Comparison of ENCODE assay signal across 28 mouse cellular contexts in the genomic region with DNA sequence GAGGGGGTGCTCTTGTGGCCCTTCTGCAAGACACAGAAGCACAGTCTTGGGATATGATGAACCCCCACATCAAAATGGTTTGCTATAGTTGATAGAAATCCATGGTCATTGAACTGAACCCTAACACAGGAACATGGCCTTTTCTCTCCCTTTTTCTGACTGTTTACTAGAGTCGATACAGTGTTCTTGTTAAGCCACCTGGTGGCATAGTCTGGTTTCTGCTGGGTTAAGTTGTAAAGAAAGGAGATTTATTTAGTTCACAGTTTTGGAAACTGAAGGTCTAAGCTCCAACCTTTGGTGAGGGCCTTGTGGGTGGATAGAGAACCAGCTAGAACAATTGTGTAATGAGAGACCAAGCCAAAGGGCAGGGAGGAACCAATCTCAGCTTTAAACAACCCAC. TPM values are rescaled to one million over a fixed set of nuclear protein-coding genes. Genes with fewer than 3 reads are reported as not detected.
A peak's percentile ranks its signal among the peaks of the same experiment; 100 is the strongest.
DNase-seq lines count a peak whose midpoint lies in the region; ATAC-seq and TF ChIP-seq lines count a peak whose summit lies in the region.
"Had no signal": no experiment of that assay in that cellular context is flagged by ENCODE, and none has a peak within 500 bp of the region (broad histone marks: within the 10 kb centered on the region; RNA-seq: fewer than 3 reads in every experiment).

No protein-coding gene starts in this region.

- H3K36me3 ChIP-seq in intestine, postnatal 0 days (ENCODE audit: control insufficient read depth, insufficient read depth), result no peaks in the 10 kb centered on the region
- H3K36me3 ChIP-seq in intestine, embryonic 16.5 days (ENCODE audit: control insufficient read depth, insufficient read depth, low read length), result no peaks in the 10 kb centered on the region
- no peaks in the 10 kb centered on the region for H3K36me3 ChIP-seq in midbrain, embryonic 14.5 days (ENCODE audit: control insufficient read depth, insufficient read depth, low read length)
- H3K36me3 ChIP-seq in midbrain, embryonic 10.5 days, result no peaks in the 10 kb centered on the region
- H3K36me3 ChIP-seq in stomach, postnatal 0 days (ENCODE audit: control insufficient read depth, insufficient read depth, low read length), result no peaks in the 10 kb centered on the region
- H3K36me3 ChIP-seq in kidney, embryonic 15.5 days, result no peaks in the 10 kb centered on the region
- H3K36me3 ChIP-seq: embryonic facial prominence, embryonic 12.5 days; forebrain, embryonic 12.5 days; heart, embryonic 15.5 days; limb, embryonic 13.5 days; liver, embryonic 15.5 days had no signal

- H3K4me3 ChIP-seq in intestine, postnatal 0 days (ENCODE audit: low read depth, low read length), result no peak overlapping the region
- H3K4me3 ChIP-seq in intestine, embryonic 16.5 days (ENCODE audit: low read length), result no peak overlapping the region
- no peak overlapping the region for H3K4me3 ChIP-seq in midbrain, embryonic 14.5 days (replicated peaks; ENCODE audit: low read depth, low read length)
- no peak overlapping the region for H3K4me3 ChIP-seq in midbrain, embryonic 10.5 days
- H3K4me3 ChIP-seq in stomach, postnatal 0 days (ENCODE audit: low read depth, low read length), result no peak overlapping the region
- H3K4me3 ChIP-seq in kidney, embryonic 15.5 days (replicated peaks), result no peak overlapping the region
- H3K4me3 ChIP-seq: embryonic facial prominence, embryonic 12.5 days; forebrain, embryonic 12.5 days; heart, embryonic 15.5 days; limb, embryonic 13.5 days; liver, embryonic 15.5 days had no signal

- H3K4me2 ChIP-seq in intestine, postnatal 0 days (replicated peaks; ENCODE audit: low read depth), result no peak overlapping the region
- H3K4me2 ChIP-seq in intestine, embryonic 16.5 days (ENCODE audit: low read depth, low read length), result no peak overlapping the region
- H3K4me2 ChIP-seq in midbrain, embryonic 14.5 days (ENCODE audit: low read length), result no peak overlapping the region
- H3K4me2 ChIP-seq in stomach, postnatal 0 days (replicated peaks; ENCODE audit: low read depth), result no peak overlapping the region
- H3K4me2 ChIP-seq in kidney, embryonic 15.5 days, result no peak overlapping the region
- H3K4me2 ChIP-seq: embryonic facial prominence, embryonic 12.5 days; forebrain, embryonic 12.5 days; heart, embryonic 15.5 days; limb, embryonic 13.5 days; liver, embryonic 15.5 days; midbrain, embryonic 11.5 days had no signal

- WGBS in intestine, postnatal 0 days, result 58% methylated on average over 1 of the region's 1 CpGs
- WGBS in intestine, embryonic 16.5 days, result 68% methylated on average over 1 of the region's 1 CpGs
- 80% methylated on average over 1 of the region's 1 CpGs for WGBS in midbrain, embryonic 14.5 days
- 88% methylated on average over 1 of the region's 1 CpGs for WGBS in midbrain, embryonic 10.5 days
- WGBS in stomach, postnatal 0 days, result 64% methylated on average over 1 of the region's 1 CpGs
- 74% methylated on average over 1 of the region's 1 CpGs for WGBS in kidney, embryonic 15.5 days

- ATAC-seq in intestine, postnatal 0 days, result no peak
- no peak for ATAC-seq in intestine, embryonic 16.5 days
- ATAC-seq in midbrain, embryonic 14.5 days (ENCODE audit: low FRiP score, low TSS enrichment), result no peak
- no peak for ATAC-seq in stomach, postnatal 0 days (ENCODE audit: low FRiP score, low TSS enrichment)
- ATAC-seq in kidney, embryonic 15.5 days (replicated peaks; ENCODE audit: low FRiP score), result no peak
- ATAC-seq: hindbrain, embryonic 16.5 days had no signal

- no peaks in the 10 kb centered on the region for H3K4me1 ChIP-seq in intestine, postnatal 0 days (replicated peaks; ENCODE audit: control insufficient read depth, insufficient read depth, low read length)
- peaks cover 7% of the 10 kb centered on the region for H3K4me1 ChIP-seq in intestine, embryonic 16.5 days (ENCODE audit: control insufficient read depth, insufficient read depth, low read length)
- H3K4me1 ChIP-seq in midbrain, embryonic 14.5 days (ENCODE audit: control insufficient read depth, insufficient read depth, low read length), result 0 out of 2 replicates have a peak, but pooled peaks cover 6% of the 10 kb centered on the region
- peaks cover 20% of the 10 kb centered on the region for H3K4me1 ChIP-seq in midbrain, embryonic 10.5 days
- no peaks in the 10 kb centered on the region for H3K4me1 ChIP-seq in stomach, postnatal 0 days (replicated peaks; ENCODE audit: control insufficient read depth, insufficient read depth)
- H3K4me1 ChIP-seq in kidney, embryonic 15.5 days, result peaks cover 12% of the 10 kb centered on the region

- peak; percentile 11 for DNase-seq in midbrain, embryonic 14.5 days
- DNase-seq in midbrain, embryonic 10.5 days (ENCODE audit: low spot score), result no peak
- peak; percentile 48 for DNase-seq in NIH3T3 (ENCODE audit: low read depth)
- DNase-seq in stomach, postnatal 0 days (ENCODE audit: low spot score), result no peak
- DNase-seq: adrenal gland, adult 8-10 months; cerebellum, adult 11-12 months; cerebellum, postnatal 14 days; gastrocnemius, postnatal 14 days; heart, adult 18-20 months; heart, postnatal 4 days; kidney, adult 18-20 months; kidney, postnatal 14 days; thymus, adult 2 months; thymus, postnatal 4 days had no signal

- TF ChIP-seq EP300 in stomach, postnatal 0 days (optimal IDR thresholded peaks at IDR 0.05), result no peak

- H3K9ac ChIP-seq in intestine, postnatal 0 days (ENCODE audit: low read depth, low read length), result no peak overlapping the region
- H3K9ac ChIP-seq in intestine, embryonic 16.5 days (ENCODE audit: low read depth, low read length), result no peak overlapping the region
- H3K9ac ChIP-seq in midbrain, embryonic 14.5 days (replicated peaks; ENCODE audit: low read length), result no peak overlapping the region
- H3K9ac ChIP-seq in stomach, postnatal 0 days (ENCODE audit: low read length), result no peak overlapping the region
- no peak overlapping the region for H3K9ac ChIP-seq in kidney, embryonic 15.5 days
- H3K9ac ChIP-seq: embryonic facial prominence, embryonic 12.5 days; forebrain, embryonic 12.5 days; heart, embryonic 15.5 days; limb, embryonic 13.5 days; liver, embryonic 15.5 days had no signal

- H3K27me3 ChIP-seq in intestine, postnatal 0 days (replicated peaks; ENCODE audit: control insufficient read depth, insufficient read depth, low read length), result peaks cover 15% of the 10 kb centered on the region
- H3K27me3 ChIP-seq in intestine, embryonic 16.5 days (replicated peaks; ENCODE audit: control insufficient read depth, insufficient read depth, low read length), result 0 out of 2 replicates have a peak, but pooled peaks cover 10% of the 10 kb centered on the region
- peaks cover 13% of the 10 kb centered on the region; the same call in 1 of the 2 replicates for H3K27me3 ChIP-seq in midbrain, embryonic 14.5 days (ENCODE audit: control insufficient read depth, insufficient read depth, low read length)
- peaks cover 46% of the 10 kb centered on the region for H3K27me3 ChIP-seq in midbrain, embryonic 10.5 days (ENCODE audit: low read depth, poor library complexity, severe bottlenecking)
- no peaks in the 10 kb centered on the region for H3K27me3 ChIP-seq in stomach, postnatal 0 days (ENCODE audit: control insufficient read depth, insufficient read depth, low read length)
- H3K27me3 ChIP-seq in kidney, embryonic 15.5 days, result peaks cover 27% of the 10 kb centered on the region

- TF ChIP-seq CTCF in intestine, postnatal 0 days (IDR thresholded peaks at IDR 0.05; ENCODE audit: low read depth), result peak; percentile 52
- peak; percentile 60 for TF ChIP-seq CTCF in stomach, postnatal 0 days (IDR thresholded peaks at IDR 0.05; ENCODE audit: low read depth)

- H3K27ac ChIP-seq in intestine, postnatal 0 days (ENCODE audit: low read depth, low read length), result no peak overlapping the region
- no peak overlapping the region for H3K27ac ChIP-seq in intestine, embryonic 16.5 days (ENCODE audit: low read length)
- no peak overlapping the region for H3K27ac ChIP-seq in midbrain, embryonic 14.5 days (replicated peaks; ENCODE audit: low read depth, low read length)
- no peak overlapping the region for H3K27ac ChIP-seq in midbrain, embryonic 10.5 days (replicated peaks)
- H3K27ac ChIP-seq in stomach, postnatal 0 days (replicated peaks), result no peak overlapping the region
- no peak overlapping the region for H3K27ac ChIP-seq in kidney, embryonic 15.5 days
- H3K27ac ChIP-seq: embryonic facial prominence, embryonic 12.5 days; forebrain, embryonic 12.5 days; heart, embryonic 15.5 days; limb, embryonic 13.5 days; liver, embryonic 15.5 days had no signal

- H3K9me3 ChIP-seq in intestine, postnatal 0 days (ENCODE audit: control insufficient read depth), result no peaks in the 10 kb centered on the region
- H3K9me3 ChIP-seq in intestine, embryonic 16.5 days (ENCODE audit: control insufficient read depth, low read length), result no peaks in the 10 kb centered on the region
- H3K9me3 ChIP-seq in midbrain, embryonic 14.5 days (ENCODE audit: control insufficient read depth, low read length), result no peaks in the 10 kb centered on the region
- H3K9me3 ChIP-seq in midbrain, embryonic 10.5 days (replicated peaks), result no peaks in the 10 kb centered on the region
- no peaks in the 10 kb centered on the region for H3K9me3 ChIP-seq in stomach, postnatal 0 days (ENCODE audit: control insufficient read depth, low read length)
- no peaks in the 10 kb centered on the region for H3K9me3 ChIP-seq in kidney, embryonic 15.5 days (replicated peaks)
- H3K9me3 ChIP-seq: embryonic facial prominence, embryonic 12.5 days; forebrain, embryonic 12.5 days; heart, embryonic 15.5 days; limb, embryonic 13.5 days; liver, embryonic 15.5 days had no signal

RNA-seq across cellular contexts. Expression of a gene that starts 3.5 kb away (rescaled TPM):
- 5.8 and 7.3 TPM in 2 replicates for polyA plus RNA-seq in intestine, postnatal 0 days (2015; fragmentation: Nextera tagmentation; extraction: Ambion mirVana)
- 0.27 and 0.34 TPM in 2 replicates for polyA plus RNA-seq in intestine, embryonic 16.5 days (2015; fragmentation: Nextera tagmentation; extraction: Ambion mirVana)
- not detected in 2 replicates for polyA plus RNA-seq in midbrain, embryonic 14.5 days (2014; fragmentation: Nextera tagmentation; extraction: Ambion mirVana)
- polyA plus RNA-seq in midbrain, embryonic 10.5 days (2016; fragmentation: Nextera tagmentation; extraction: Ambion mirVana), result 0.28 and 0.45 TPM in 2 replicates
- 8.1 and 10.1 TPM in 2 replicates for polyA plus RNA-seq in stomach, postnatal 0 days (2015; fragmentation: Nextera tagmentation; extraction: Ambion mirVana)
- not detected in 2 replicates for polyA plus RNA-seq in kidney, embryonic 15.5 days (2015; fragmentation: Nextera tagmentation; extraction: Ambion mirVana)
- polyA plus RNA-seq: forebrain, embryonic 12.5 days; heart, embryonic 15.5 days; liver, embryonic 15.5 days; neural tube, embryonic 11.5 days; thymus, adult 2 months had no signal

RNA-seq across cellular contexts. Expression of a gene that starts 29.1 kb away (rescaled TPM):
- not detected in 2 replicates for polyA plus RNA-seq in intestine, postnatal 0 days (2015; fragmentation: Nextera tagmentation; extraction: Ambion mirVana)
- not detected in 2 replicates for polyA plus RNA-seq in intestine, embryonic 16.5 days (2015; fragmentation: Nextera tagmentation; extraction: Ambion mirVana)
- polyA plus RNA-seq in midbrain, embryonic 14.5 days (2014; fragmentation: Nextera tagmentation; extraction: Ambion mirVana), result not detected in 2 replicates
- polyA plus RNA-seq in midbrain, embryonic 10.5 days (2016; fragmentation: Nextera tagmentation; extraction: Ambion mirVana), result not detected in 2 replicates
- not detected in 2 replicates for polyA plus RNA-seq in stomach, postnatal 0 days (2015; fragmentation: Nextera tagmentation; extraction: Ambion mirVana)
- not detected in 2 replicates for polyA plus RNA-seq in kidney, embryonic 15.5 days (2015; fragmentation: Nextera tagmentation; extraction: Ambion mirVana)
- polyA plus RNA-seq: embryonic facial prominence, embryonic 12.5 days; forebrain, embryonic 12.5 days; heart, embryonic 15.5 days; hindbrain, embryonic 16.5 days; limb, embryonic 13.5 days; liver, embryonic 15.5 days; lung, embryonic 16.5 days; midbrain, embryonic 11.5 days; neural tube, embryonic 11.5 days; small intestine, adult 2 months; stomach, embryonic 16.5 days; thymus, adult 2 months had no signal

RNA-seq across cellular contexts. Expression of a gene that starts 55.5 kb away (rescaled TPM):
- 8.2 and 10.5 TPM in 2 replicates for polyA plus RNA-seq in intestine, postnatal 0 days (2015; fragmentation: Nextera tagmentation; extraction: Ambion mirVana)
- polyA plus RNA-seq in intestine, embryonic 16.5 days (2015; fragmentation: Nextera tagmentation; extraction: Ambion mirVana), result 10.5 and 10.9 TPM in 2 replicates
- polyA plus RNA-seq in midbrain, embryonic 14.5 days (2014; fragmentation: Nextera tagmentation; extraction: Ambion mirVana), result 18.7 and 19.2 TPM in 2 replicates
- polyA plus RNA-seq in midbrain, embryonic 10.5 days (2016; fragmentation: Nextera tagmentation; extraction: Ambion mirVana), result 10.9 and 12.1 TPM in 2 replicates
- polyA plus RNA-seq in stomach, postnatal 0 days (2015; fragmentation: Nextera tagmentation; extraction: Ambion mirVana), result 6.6 and 6.7 TPM in 2 replicates
- 11.0 and 11.3 TPM in 2 replicates for polyA plus RNA-seq in kidney, embryonic 15.5 days (2015; fragmentation: Nextera tagmentation; extraction: Ambion mirVana)

Comparison
In these comparisons a context has a peak if more than half of its experiments do, and no peak if none do; other contexts are left out.
1. DNase-seq: peak in midbrain, embryonic 14.5 days (single experiment) and NIH3T3 (single experiment); none in midbrain, embryonic 10.5 days (single experiment) and stomach, postnatal 0 days (single experiment).